Mouse (Mus musculus): ENCODE measurements at regions not wholly inside any gene's neighbourhood (a gene's known extent, or its start where the extent isn't known, plus 50 kb on each side); places are given as distances from the start of the nearest gene placed in this dataset.

DNA sequence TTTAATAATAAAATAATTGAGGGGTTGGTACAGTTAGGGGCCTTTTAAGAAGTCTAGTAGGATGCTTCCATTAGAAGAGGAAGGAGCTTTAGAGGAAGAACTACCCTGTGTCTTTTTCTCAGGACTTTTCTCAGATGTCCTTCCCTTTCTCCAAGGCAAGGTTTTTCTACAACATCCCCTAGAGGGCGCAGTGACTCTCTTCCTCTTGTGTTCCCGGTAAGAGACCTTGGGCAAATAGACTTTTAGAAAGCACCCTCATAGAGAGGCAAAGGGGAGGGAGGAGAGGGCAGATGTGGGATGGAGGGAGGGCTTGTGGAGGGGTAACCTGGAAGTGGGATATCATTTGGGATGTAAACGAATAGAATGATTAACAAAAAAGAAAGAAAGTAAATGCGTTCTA lies 572.6 kb upstream of the Sox9 start:
- WGBS, result 33% methylated on average over 4 of the region's 4 CpGs
- Histone ChIP-seq H3K9me3 (ENCODE audit: control insufficient read depth, low read length) (no peaks in the 10 kb centered on the region), H3K4me1 (replicated peaks; ENCODE audit: control insufficient read depth, insufficient read depth) (no peaks in the 10 kb centered on the region), H3K36me3 (ENCODE audit: control insufficient read depth, insufficient read depth, low read length) (no peaks in the 10 kb centered on the region), H3K27me3 (ENCODE audit: control insufficient read depth, insufficient read depth, low read length) (no peaks in the 10 kb centered on the region), H3K4me3 (ENCODE audit: low read depth, low read length) (no peak overlapping the region), H3K4me2 (replicated peaks; ENCODE audit: low read depth) (no peak overlapping the region), H3K9ac (ENCODE audit: low read length) (no peak overlapping the region), H3K27ac (replicated peaks) (no peak overlapping the region)
- TF ChIP-seq CTCF (IDR thresholded peaks at IDR 0.05; ENCODE audit: low read depth), result peak; percentile 82
- TF ChIP-seq EP300 (optimal IDR thresholded peaks at IDR 0.05), result no peak
- ATAC-seq (ENCODE audit: low FRiP score, low TSS enrichment), result no peak
- DNase-seq (ENCODE audit: low spot score), result peak; percentile 54

GRCm38 (mm10) chr11:112219046-112219720 lies 562.8 kb upstream of the Sox9 start:
- no peaks in the 10 kb centered on the region for H3K9me3 ChIP-seq (ENCODE audit: control insufficient read depth, low read length)
- DNase-seq (ENCODE audit: low spot score) (no peak), ATAC-seq (ENCODE audit: low FRiP score, low TSS enrichment) (no peak)
- TF ChIP-seq EP300 (optimal IDR thresholded peaks at IDR 0.05) (no peak), CTCF (IDR thresholded peaks at IDR 0.05; ENCODE audit: low read depth) (no peak)
- H3K36me3 ChIP-seq (ENCODE audit: control insufficient read depth, insufficient read depth, low read length), result no peaks in the 10 kb centered on the region
- no peak overlapping the region for H3K4me2 ChIP-seq (replicated peaks; ENCODE audit: low read depth)
- no peak overlapping the region for H3K27ac ChIP-seq (replicated peaks)
- no peak overlapping the region for H3K9ac ChIP-seq (ENCODE audit: low read length)
- WGBS, result 84% methylated on average over 5 of the region's 5 CpGs
- no peak overlapping the region for H3K4me3 ChIP-seq (ENCODE audit: low read depth, low read length)
- no peaks in the 10 kb centered on the region for H3K27me3 ChIP-seq (ENCODE audit: control insufficient read depth, insufficient read depth, low read length)
- no peaks in the 10 kb centered on the region for H3K4me1 ChIP-seq (replicated peaks; ENCODE audit: control insufficient read depth, insufficient read depth)

GRCm38 (mm10) chr11:112234492-112235116 lies 547.4 kb upstream of the Sox9 start:
- DNase-seq (ENCODE audit: low spot score) (no peak), ATAC-seq (ENCODE audit: low FRiP score, low TSS enrichment) (no peak)
- no peaks in the 10 kb centered on the region for H3K9me3 ChIP-seq (ENCODE audit: control insufficient read depth, low read length)
- H3K36me3 ChIP-seq (ENCODE audit: control insufficient read depth, insufficient read depth, low read length), result no peaks in the 10 kb centered on the region
- H3K9ac ChIP-seq (ENCODE audit: low read length), result no peak overlapping the region
- no peaks in the 10 kb centered on the region for H3K27me3 ChIP-seq (ENCODE audit: control insufficient read depth, insufficient read depth, low read length)
- no peaks in the 10 kb centered on the region for H3K4me1 ChIP-seq (replicated peaks; ENCODE audit: control insufficient read depth, insufficient read depth)
- H3K27ac ChIP-seq (replicated peaks), result no peak overlapping the region
- TF ChIP-seq CTCF (IDR thresholded peaks at IDR 0.05; ENCODE audit: low read depth), result no peak
- TF ChIP-seq EP300 (optimal IDR thresholded peaks at IDR 0.05), result no peak
- no peak overlapping the region for H3K4me3 ChIP-seq (ENCODE audit: low read depth, low read length)
- 82% methylated on average over 7 of the region's 7 CpGs for WGBS
- H3K4me2 ChIP-seq (replicated peaks; ENCODE audit: low read depth), result no peak overlapping the region

DNA sequence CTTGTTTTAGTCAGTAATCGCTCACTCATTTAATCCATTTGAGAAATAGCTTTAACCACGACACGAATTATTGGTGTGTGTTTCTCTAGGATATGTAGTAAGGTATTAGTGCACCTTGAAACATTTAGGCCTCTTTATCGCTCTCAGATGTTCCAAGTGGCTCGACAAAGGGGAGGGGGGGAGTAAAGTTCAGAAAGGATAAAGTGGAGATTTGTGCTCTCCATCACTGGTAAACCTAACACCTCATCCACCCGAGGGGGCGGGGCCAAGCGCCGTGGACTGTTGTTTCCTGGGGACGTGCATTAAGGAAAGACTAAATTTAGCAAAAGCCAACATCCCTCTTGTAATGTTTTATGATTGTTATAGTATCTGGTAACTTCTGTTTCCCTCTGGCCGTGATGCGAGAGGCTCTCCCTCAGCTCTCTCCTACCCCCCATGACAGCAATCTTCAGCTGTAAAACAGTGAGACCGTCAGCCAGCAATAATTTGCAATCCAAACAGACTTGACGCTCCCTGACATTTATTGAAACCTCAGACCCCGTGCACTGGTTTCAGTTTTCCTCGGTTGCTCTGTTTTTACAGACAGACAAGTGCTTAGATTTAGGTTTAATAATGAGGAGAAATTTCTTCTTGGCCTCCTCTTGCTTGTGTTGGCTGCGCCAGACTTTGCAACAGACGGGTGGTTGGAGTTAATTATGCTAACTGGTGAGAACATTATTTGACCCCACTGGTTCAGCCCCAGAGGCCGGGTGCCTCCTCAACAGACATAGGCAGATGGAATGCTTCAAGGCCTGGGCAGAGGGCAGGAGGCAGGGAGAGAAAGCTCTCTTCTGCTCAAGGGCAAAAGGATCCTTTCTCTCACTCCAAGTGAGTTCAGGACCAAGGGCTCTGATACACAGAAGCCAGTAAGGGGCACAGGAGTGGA lies 542.8 kb upstream of the Sox9 start:
- 55% methylated on average over 19 of the region's 19 CpGs for WGBS
- Histone ChIP-seq H3K4me3 (ENCODE audit: low read depth, low read length) (no peak overlapping the region), H3K4me1 (replicated peaks; ENCODE audit: control insufficient read depth, insufficient read depth) (no peaks in the 10 kb centered on the region), H3K36me3 (ENCODE audit: control insufficient read depth, insufficient read depth, low read length) (no peaks in the 10 kb centered on the region), H3K9ac (ENCODE audit: low read length) (no peak overlapping the region), H3K4me2 (replicated peaks; ENCODE audit: low read depth) (no peak overlapping the region), H3K27me3 (ENCODE audit: control insufficient read depth, insufficient read depth, low read length) (no peaks in the 10 kb centered on the region), H3K9me3 (ENCODE audit: control insufficient read depth, low read length) (no peaks in the 10 kb centered on the region), H3K27ac (replicated peaks) (no peak overlapping the region)
- DNase-seq (ENCODE audit: low spot score) (no peak), ATAC-seq (ENCODE audit: low FRiP score, low TSS enrichment) (no peak)
- no peak for TF ChIP-seq EP300 (optimal IDR thresholded peaks at IDR 0.05)
- TF ChIP-seq CTCF (IDR thresholded peaks at IDR 0.05; ENCODE audit: low read depth), result no peak

DNA sequence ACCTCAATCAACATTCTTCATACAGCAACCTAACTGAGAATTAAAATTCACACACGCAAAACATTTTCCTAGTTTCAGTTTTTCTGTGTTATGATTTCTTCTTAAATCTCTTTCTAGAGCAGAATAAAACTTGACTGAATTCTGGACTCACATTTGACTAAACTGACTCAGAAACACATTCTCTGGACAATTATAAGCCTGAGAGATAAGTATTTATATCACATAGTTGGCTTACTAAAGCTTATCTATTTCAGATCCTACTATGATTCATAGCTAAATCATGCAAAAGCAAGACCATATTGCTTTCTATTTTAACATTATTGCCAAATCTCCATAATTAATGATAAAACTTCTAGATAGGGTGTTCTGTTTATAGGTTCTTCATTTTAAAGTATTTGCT lies 529.5 kb upstream of the Sox9 start:
- WGBS, result 74% methylated on average over 1 of the region's 1 CpGs
- Histone ChIP-seq H3K4me3 (ENCODE audit: low read depth, low read length) (no peak overlapping the region), H3K27me3 (ENCODE audit: control insufficient read depth, insufficient read depth, low read length) (no peaks in the 10 kb centered on the region), H3K9me3 (ENCODE audit: control insufficient read depth, low read length) (no peaks in the 10 kb centered on the region), H3K4me2 (replicated peaks; ENCODE audit: low read depth) (no peak overlapping the region), H3K9ac (ENCODE audit: low read length) (no peak overlapping the region), H3K36me3 (ENCODE audit: control insufficient read depth, insufficient read depth, low read length) (no peaks in the 10 kb centered on the region), H3K4me1 (replicated peaks; ENCODE audit: control insufficient read depth, insufficient read depth) (no peaks in the 10 kb centered on the region), H3K27ac (replicated peaks) (no peak overlapping the region)
- no peak for DNase-seq (ENCODE audit: low spot score)
- TF ChIP-seq CTCF (IDR thresholded peaks at IDR 0.05; ENCODE audit: low read depth) (no peak), EP300 (optimal IDR thresholded peaks at IDR 0.05) (no peak)
- ATAC-seq (ENCODE audit: low FRiP score, low TSS enrichment), result no peak
